Mouse (Mus musculus) lung, embryonic 14.5 days (tissue): ENCODE results near the gene Cacna1g. TPM values are rescaled to one million over a fixed set of nuclear protein-coding genes. Genes with fewer than 3 reads are reported as not detected.

Experiments
- ATAC-seq: fragments of 200-750 bp; cut with Nextera tagmentation; 2 replicates; pipeline ENCODE4 v1.8.0; 2017; ENCODE audit warnings: mild to moderate bottlenecking, moderate TSS enrichment, moderate library complexity; ENCODE audit not compliant: insufficient read depth
- DNase-seq: peaks from one replicate; pipeline ENCODE4 v3.0.0-alpha.2; 2015
- H3K27ac ChIP-seq: fragments of 300-500 bp; sonication (generic); 2 replicates; pipeline ENCODE4 v1.5.1; 2014; ENCODE audit warnings: low read depth, mild to moderate bottlenecking, moderate library complexity
- H3K27me3 ChIP-seq: fragments of 300-500 bp; sonication (generic); 2 replicates; pipeline ENCODE4 v1.6.1; 2014; ENCODE audit warnings: low read length, control low read depth; ENCODE audit not compliant: insufficient read depth
- H3K36me3 ChIP-seq: fragments of 300-500 bp; sonication (generic); 2 replicates; pipeline ENCODE4 v1.6.1; 2014; ENCODE audit warnings: control low read depth; ENCODE audit not compliant: insufficient read depth
- H3K4me1 ChIP-seq: fragments of 300-500 bp; sonication (generic); 2 replicates; pipeline ENCODE4 v1.6.1; 2014; ENCODE audit warnings: antibody characterized with exemption, control low read depth; ENCODE audit not compliant: insufficient read depth
- H3K4me2 ChIP-seq: fragments of 300-500 bp; sonication (generic); 2 replicates; pipeline ENCODE4 v1.6.1; 2014; ENCODE audit warnings: mild to moderate bottlenecking
- H3K4me3 ChIP-seq: fragments of 300-500 bp; sonication (generic); 2 replicates; pipeline ENCODE4 v1.5.1; 2014; ENCODE audit warnings: low read depth, low read length
- H3K9ac ChIP-seq: fragments of 300-500 bp; sonication (generic); 2 replicates; pipeline ENCODE4 v1.6.1; 2014
- H3K9me3 ChIP-seq: fragments of 300-500 bp; sonication (generic); 2 replicates; pipeline ENCODE4 v1.6.1; 2016; ENCODE audit warnings: low read depth, low read length, control low read depth
- CTCF ChIP-seq: IDR thresholded peaks from 2 replicates; pipeline ENCODE4 v1.5.1; 2016; ENCODE audit warnings: antibody characterized with exemption, low read depth
- WGBS: fragments of 180-500 bp; shearing (Covaris S2); extraction: QIAGEN DNeasy Blood & Tissue Kit; methylation state at CpG from one replicate; pipeline ENCODE4 v1.1.7; 2014; 5-methylcytosine and 5-hydroxymethylcytosine counted together
- polyA plus RNA-seq: library from polyadenylated mRNA; unstranded; fragments of >200 nt; fragmentation: Nextera tagmentation; extraction: Ambion mirVana; gene quantifications from 2 replicates; pipeline ENCODE4 v1.2.1, GENCODE M21; 2014

Cacna1g gene
- polyA plus RNA-seq, 1 experiment from 2014 or later: 12.9 TPM

GRCm38 (mm10) chr11:94387756-94388155 lies 86.2 kb downstream of the Cacna1g start:
- TF ChIP-seq CTCF: no peak
- DNase-seq (no peak), ATAC-seq (no peak)
- no peaks in the 10 kb centered on the region for H3K36me3 ChIP-seq
- no peak overlapping the region for H3K4me2 ChIP-seq
- 67% methylated on average over 4 of the region's 4 CpGs for WGBS
- no peak overlapping the region for H3K4me3 ChIP-seq
- H3K27me3 ChIP-seq: no peaks in the 10 kb centered on the region; the same call in 1 of the 2 replicates
- no peak overlapping the region for H3K27ac ChIP-seq
- peaks cover 11% of the 10 kb centered on the region; the same call in 1 of the 2 replicates for H3K4me1 ChIP-seq
- H3K9me3 ChIP-seq: no peaks in the 10 kb centered on the region
- H3K9ac ChIP-seq: no peak overlapping the region

- Histone ChIP-seq H3K4me2 (peak overlapping the region; percentile 40), H3K27ac (peak overlapping the region; percentile 33; the same call in 1 of the 2 replicates), H3K4me3 (no peak overlapping the region), H3K9ac (no peak overlapping the region), H3K9me3 (no peaks in the 10 kb centered on the region), H3K36me3 (no peaks in the 10 kb centered on the region), H3K27me3 (no peaks in the 10 kb centered on the region), H3K4me1 (peaks cover 11% of the 10 kb centered on the region; the same call in 1 of the 2 replicates)
- ATAC-seq (peak; percentile 76), DNase-seq (peak; percentile 74)
- 4% methylated on average over 12 of the region's 12 CpGs for WGBS
- no peak for TF ChIP-seq CTCF
Observed at GRCm38 (mm10) chr11:94385977-94386771, 87.8 kb downstream of the Cacna1g start.

GRCm38 (mm10) chr11:94379736-94380135 lies 94.3 kb downstream of the Cacna1g start:
- Histone ChIP-seq H3K4me1 (no peaks in the 10 kb centered on the region), H3K36me3 (no peaks in the 10 kb centered on the region), H3K4me2 (no peak overlapping the region), H3K4me3 (no peak overlapping the region), H3K9me3 (no peaks in the 10 kb centered on the region), H3K27ac (no peak overlapping the region), H3K9ac (no peak overlapping the region), H3K27me3 (no peaks in the 10 kb centered on the region)
- DNase-seq: no peak
- no peak for TF ChIP-seq CTCF
- no peak for ATAC-seq
- 64% methylated on average over 8 of the region's 8 CpGs for WGBS

- ATAC-seq: no peak
- no peak overlapping the region for H3K27ac ChIP-seq
Observed at GRCm38 (mm10) chr11:94379061-94379460, 94.9 kb downstream of the Cacna1g start.

GRCm38 (mm10) chr11:94374276-94374948 lies 99.6 kb downstream of the Cacna1g start:
- whole genome bisulfite sequencing: 79% methylated on average over 13 of the region's 13 CpGs
- Histone ChIP-seq H3K4me3 (no peak overlapping the region), H3K4me2 (no peak overlapping the region), H3K9me3 (no peaks in the 10 kb centered on the region), H3K27me3 (no peaks in the 10 kb centered on the region), H3K9ac (no peak overlapping the region), H3K27ac (no peak overlapping the region), H3K4me1 (no peaks in the 10 kb centered on the region), H3K36me3 (no peaks in the 10 kb centered on the region)
- TF ChIP-seq CTCF: no peak
- DNase-seq (no peak), ATAC-seq (no peak)

More at GRCm38 (mm10) chr11:94379061-94379460, 94.9 kb downstream of the Cacna1g start:
- H3K27me3 ChIP-seq: no peaks in the 10 kb centered on the region
- no peak overlapping the region for H3K9ac ChIP-seq
- no peak overlapping the region for H3K4me2 ChIP-seq
- H3K36me3 ChIP-seq: no peaks in the 10 kb centered on the region
- DNase-seq: no peak
- 22% methylated on average over 2 of the region's 2 CpGs for WGBS
- no peak for TF ChIP-seq CTCF
- H3K4me3 ChIP-seq: no peak overlapping the region
- no peaks in the 10 kb centered on the region for H3K4me1 ChIP-seq
- H3K9me3 ChIP-seq: no peaks in the 10 kb centered on the region

- no peak for TF ChIP-seq CTCF
- H3K9ac ChIP-seq: no peak overlapping the region
- H3K4me3 ChIP-seq: no peak overlapping the region
- H3K27ac ChIP-seq: no peak overlapping the region
- H3K9me3 ChIP-seq: no peaks in the 10 kb centered on the region
- no peak for ATAC-seq
- H3K27me3 ChIP-seq: no peaks in the 10 kb centered on the region
- WGBS: 10% methylated on average over 5 of the region's 5 CpGs
- no peak for DNase-seq
- no peaks in the 10 kb centered on the region for H3K4me1 ChIP-seq
- H3K36me3 ChIP-seq: no peaks in the 10 kb centered on the region
- no peak overlapping the region for H3K4me2 ChIP-seq
Observed at GRCm38 (mm10) chr11:94370809-94371208, 103.2 kb downstream of the Cacna1g start.

- WGBS: 66% methylated on average over 6 of the region's 6 CpGs
- Histone ChIP-seq H3K9me3 (no peaks in the 10 kb centered on the region), H3K36me3 (no peaks in the 10 kb centered on the region), H3K4me1 (no peaks in the 10 kb centered on the region), H3K27ac (no peak overlapping the region), H3K4me3 (no peak overlapping the region), H3K9ac (no peak overlapping the region), H3K4me2 (no peak overlapping the region), H3K27me3 (no peaks in the 10 kb centered on the region)
- DNase-seq (no peak), ATAC-seq (no peak)
- no peak for TF ChIP-seq CTCF
Observed at GRCm38 (mm10) chr11:94369981-94370380, 104.0 kb downstream of the Cacna1g start.
